ENCODE assay signal across 8 mouse cellular contexts in the genomic region with DNA sequence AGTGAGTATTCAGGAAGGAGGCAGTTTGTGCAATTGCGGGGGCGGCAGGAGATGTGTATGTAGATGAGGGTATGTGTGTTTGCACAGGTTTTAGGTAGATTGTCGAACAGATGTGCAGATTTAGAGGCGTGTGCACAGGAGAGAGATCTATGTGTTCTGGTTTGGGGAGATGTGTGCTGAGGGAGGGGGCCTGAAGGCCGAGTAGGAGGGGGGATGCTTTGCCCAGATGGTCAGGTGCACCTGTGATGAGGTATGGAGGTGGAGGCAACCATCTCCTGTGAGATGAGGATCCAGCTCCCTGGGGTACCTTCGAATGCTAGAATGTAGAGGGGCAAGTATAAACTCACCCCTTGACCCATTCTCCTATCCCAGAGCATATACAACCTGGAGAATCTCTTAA. TPM values are rescaled to one million over a fixed set of nuclear protein-coding genes. Genes with fewer than 3 reads are reported as not detected.
A peak's percentile ranks its signal among the peaks of the same experiment; 100 is the strongest.
DNase-seq lines count a peak whose midpoint lies in the region; ATAC-seq and TF ChIP-seq lines count a peak whose summit lies in the region.

No protein-coding gene starts in this region.

- intact Hi-C loops in heart, postnatal 10 days (cut with DNase I), result loop anchor here (10.0 kb wide), 1 partner anchor 244 kb away; no protein-coding TSS in a partner anchor

- in situ Hi-C loops in ES-E14 (cut with MboI; ENCODE audit: low sequenced_read_pairs in 2 of 2, unreplicated experiment in 2 of 2), result no loop called here

- peak overlapping the region; percentile 89 for H3K4me2 ChIP-seq in heart, embryonic 15.5 days
- H3K4me2 ChIP-seq in liver, postnatal 0 days (ENCODE audit: low read depth, low read length), result peak overlapping the region; percentile 84

- peak overlapping the region; percentile 85 to 88 for H3K4me3 ChIP-seq in ES-E14 (ENCODE audit: insufficient read depth in 1 of 2, low read depth in 1 of 2, low read length in 2 of 2, poor library complexity in 1 of 2, severe bottlenecking in 1 of 2)
- peak overlapping the region; percentile 74 for H3K4me3 ChIP-seq in heart, embryonic 15.5 days
- H3K4me3 ChIP-seq in liver, postnatal 0 days (ENCODE audit: low read depth, low read length), result peak overlapping the region; percentile 67

- TF ChIP-seq EP300 in liver, postnatal 0 days (IDR thresholded peaks at IDR 0.05; ENCODE audit: low read depth), result no peak

- DNase-seq in heart, adult 11 months, result peak; percentile 93
- no peak for DNase-seq in heart, postnatal 10 days
- no peak for DNase-seq in ES-E14 (ENCODE audit: low read depth, low spot score)
- DNase-seq in liver, postnatal 0 days, result no peak
- DNase-seq in adrenal gland, postnatal 36 days, result no peak
- DNase-seq in layer of hippocampus, adult 8-10 months (ENCODE audit: low spot score in 2 of 2), result no peak
- no peak for DNase-seq in lung, postnatal 10 days

- ATAC-seq in heart, embryonic 15.5 days (replicated peaks; ENCODE audit: insufficient number of reproducible peaks, insufficient read depth, low FRiP score, low read depth), result no peak
- ATAC-seq in liver, postnatal 0 days, result peak; percentile 1; the same call in 1 of the 2 replicates

- 6% methylated on average over 6 of the region's 6 CpGs for WGBS in heart, embryonic 15.5 days
- 7% methylated on average over 6 of the region's 6 CpGs for WGBS in liver, postnatal 0 days (ENCODE audit: insufficient replicate concordance)

- TF ChIP-seq CTCF in liver, postnatal 0 days (IDR thresholded peaks at IDR 0.05; ENCODE audit: low read depth), result no peak

- no peaks in the 10 kb centered on the region for H3K9me3 ChIP-seq in ES-E14 (ENCODE audit: control insufficient read depth, insufficient read depth, low read depth, low read length)
- no peaks in the 10 kb centered on the region for H3K9me3 ChIP-seq in heart, embryonic 15.5 days (replicated peaks)
- H3K9me3 ChIP-seq in liver, postnatal 0 days (ENCODE audit: low read length), result no peaks in the 10 kb centered on the region

- H3K9ac ChIP-seq in ES-E14 (ENCODE audit: insufficient read depth, low read depth, low read length, poor library complexity, severe bottlenecking), result peak overlapping the region; percentile 92
- H3K9ac ChIP-seq in heart, embryonic 15.5 days, result peak overlapping the region; percentile 59
- peak overlapping the region; percentile 60 for H3K9ac ChIP-seq in liver, postnatal 0 days (replicated peaks)

- H3K36me3 ChIP-seq in ES-E14 (ENCODE audit: control insufficient read depth, insufficient read depth, low read length, poor library complexity, severe bottlenecking), result peaks cover 13% of the 10 kb centered on the region; the same call in 1 of the 2 replicates
- no peaks in the 10 kb centered on the region for H3K36me3 ChIP-seq in heart, embryonic 15.5 days
- no peaks in the 10 kb centered on the region for H3K36me3 ChIP-seq in liver, postnatal 0 days (replicated peaks; ENCODE audit: insufficient read depth, low read length)

- peak overlapping the region; percentile 38; the same call in 1 of the 2 replicates for H3K27ac ChIP-seq in ES-E14 (ENCODE audit: insufficient read depth, low read depth, low read length, poor library complexity, severe bottlenecking)
- peak overlapping the region; percentile 43; the same call in 1 of the 2 replicates for H3K27ac ChIP-seq in heart, embryonic 15.5 days
- H3K27ac ChIP-seq in liver, postnatal 0 days (ENCODE audit: low read depth), result peak overlapping the region; percentile 46

- no peaks in the 10 kb centered on the region for H3K27me3 ChIP-seq in heart, embryonic 15.5 days
- H3K27me3 ChIP-seq in liver, postnatal 0 days (ENCODE audit: insufficient read depth, low read length), result no peaks in the 10 kb centered on the region

- H3K4me1 ChIP-seq in ES-E14 (ENCODE audit: control insufficient read depth in 2 of 2, insufficient read depth in 2 of 2, low read length in 2 of 2, poor library complexity in 1 of 2), result peaks cover 0 to 2% of the 10 kb centered on the region in 2 experiments; a peak in 2 of 4 replicates
- H3K4me1 ChIP-seq in heart, embryonic 15.5 days (replicated peaks), result peaks cover 20% of the 10 kb centered on the region
- H3K4me1 ChIP-seq in liver, postnatal 0 days (ENCODE audit: insufficient read depth), result peaks cover 30% of the 10 kb centered on the region

TF ChIP-seq in ES-E14, 5 proteins besides CTCF, POLR2A, EP300 and RAD21:
- TF ChIP-seq ZC3H11A (IDR thresholded peaks at IDR 0.05; ENCODE audit: borderline replicate concordance, low read depth, low read length) (no peak), MAFK (IDR thresholded peaks at IDR 0.05; ENCODE audit: insufficient read depth, low read depth, low read length) (no peak), CHD2 (IDR thresholded peaks at IDR 0.05; ENCODE audit: low read depth, low read length) (no peak; the same call in 1 of the 2 replicates), HCFC1 (IDR thresholded peaks at IDR 0.05; ENCODE audit: borderline replicate concordance, insufficient read depth, low read length) (no peak), ZNF384 (IDR thresholded peaks at IDR 0.05; ENCODE audit: low read depth, low read length) (no peak)
TF ChIP-seq in ES-E14: peak in this region for 0.

RNA-seq across cellular contexts. Expression of a gene that starts 7.5 kb away (rescaled TPM):
- total RNA-seq in heart, postnatal 10 days (2021), result 10 to 100 TPM in 1 of 2 experiments, 1 to 10 TPM in 1; 9.9 to 10.9 TPM
- total RNA-seq in ES-E14 (2012; rRNA removed), result 38.5 and 52.1 TPM in 2 replicates
- 14.1 and 25.2 TPM in 2 replicates for polyA plus RNA-seq in heart, embryonic 15.5 days (2015; fragmentation: Nextera tagmentation; extraction: Ambion mirVana)
- 11.4 and 12.1 TPM in 2 replicates for polyA plus RNA-seq in liver, postnatal 0 days (2015; fragmentation: Nextera tagmentation; extraction: Ambion mirVana)
- 1,000 to 10,000 TPM in 1 of 2 experiments, 100 to 1,000 TPM in 1; 948 to 1,085 TPM for total RNA-seq in adrenal gland, postnatal 36 days (2021)
- total RNA-seq in layer of hippocampus, adult 8-10 months (2022), result 10 to 100 TPM; 42.1 to 48.1 (median 44.7) TPM

RNA-seq across cellular contexts. Expression of a gene that starts 7.8 kb away (rescaled TPM):
- total RNA-seq in heart, postnatal 10 days (2021), result 1 to 10 TPM; 6.3 to 8.0 TPM
- total RNA-seq in ES-E14 (2012; rRNA removed), result 4.9 and 10.8 TPM in 2 replicates
- 8.3 and 9.4 TPM in 2 replicates for polyA plus RNA-seq in heart, embryonic 15.5 days (2015; fragmentation: Nextera tagmentation; extraction: Ambion mirVana)
- polyA plus RNA-seq in liver, postnatal 0 days (2015; fragmentation: Nextera tagmentation; extraction: Ambion mirVana), result 9.2 and 11.1 TPM in 2 replicates
- total RNA-seq in adrenal gland, postnatal 36 days (2021), result 10 to 100 TPM; 11.8 to 12.6 TPM
- 10 to 100 TPM in 1 of 4 experiments, 1 to 10 TPM in 3; 6.7 to 12.4 (median 7.3) TPM for total RNA-seq in layer of hippocampus, adult 8-10 months (2022)

RNA-seq across cellular contexts. Expression of a gene that starts 36.2 kb away (rescaled TPM):
- total RNA-seq in heart, postnatal 10 days (2021), result not detected
- total RNA-seq in ES-E14 (2012; rRNA removed), result not detected in 2 replicates
- polyA plus RNA-seq in heart, embryonic 15.5 days (2015; fragmentation: Nextera tagmentation; extraction: Ambion mirVana), result not detected in 2 replicates
- not detected in 2 replicates for polyA plus RNA-seq in liver, postnatal 0 days (2015; fragmentation: Nextera tagmentation; extraction: Ambion mirVana)
- total RNA-seq in adrenal gland, postnatal 36 days (2021), result not detected
- total RNA-seq in layer of hippocampus, adult 8-10 months (2022), result not detected

RNA-seq across cellular contexts. Expression of a gene that starts 46.1 kb away (rescaled TPM):
- 1 to 10 TPM; 1.8 to 2.3 TPM for total RNA-seq in heart, postnatal 10 days (2021)
- 0.21 and 0.67 TPM in 2 replicates for total RNA-seq in ES-E14 (2012; rRNA removed)
- 1.4 and 2.8 TPM in 2 replicates for polyA plus RNA-seq in heart, embryonic 15.5 days (2015; fragmentation: Nextera tagmentation; extraction: Ambion mirVana)
- 0.08 and 0.15 TPM in 2 replicates for polyA plus RNA-seq in liver, postnatal 0 days (2015; fragmentation: Nextera tagmentation; extraction: Ambion mirVana)
- 1 to 10 TPM; 1.3 to 1.6 TPM for total RNA-seq in adrenal gland, postnatal 36 days (2021)
- total RNA-seq in layer of hippocampus, adult 8-10 months (2022), result 1 to 10 TPM; 5.2 to 7.3 (median 6.9) TPM

Comparison
In these comparisons a context has a peak if more than half of its experiments do, and no peak if none do; other contexts are left out.
1. RNA of a gene that starts 7.5 kb away (total RNA-seq): 948 to 1,085 TPM in adrenal gland, postnatal 36 days; 42.1 to 48.1 TPM in layer of hippocampus, adult 8-10 months, 38.5 to 52.1 TPM in ES-E14 and 9.9 to 10.9 TPM in heart, postnatal 10 days; every median in the first group is over 10 times any median in the second.
2. Peak in every context shown above with its lines, with median percentiles within 50 percentile points of each other: H3K27ac ChIP-seq, H3K4me3 ChIP-seq and H3K9ac ChIP-seq.